15 mouse cellular contexts compared by ENCODE assay signal in the genomic region with DNA sequence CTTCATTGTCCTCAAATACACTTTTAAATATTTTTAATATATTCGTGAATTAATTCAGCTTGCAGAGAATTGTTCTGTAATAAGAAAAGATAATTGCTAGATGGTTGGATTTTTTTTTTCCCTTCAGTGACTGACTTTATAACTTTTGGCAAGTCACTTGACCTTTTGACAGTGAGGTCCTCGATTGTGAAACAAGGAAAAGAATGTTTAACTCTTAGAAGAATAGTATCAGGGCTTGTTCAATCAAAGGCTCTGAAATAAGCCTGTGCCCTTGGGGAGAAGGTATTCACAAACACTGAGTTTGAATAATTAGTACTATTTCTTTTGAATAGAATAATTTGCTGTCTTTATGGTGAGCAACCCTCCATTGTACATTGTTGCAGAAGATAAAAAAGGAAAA. TPM values are rescaled to one million over a fixed set of nuclear protein-coding genes. Genes with fewer than 3 reads are reported as not detected.
A peak's percentile ranks its signal among the peaks of the same experiment; 100 is the strongest.
DNase-seq lines count a peak whose midpoint lies in the region; ATAC-seq and TF ChIP-seq lines count a peak whose summit lies in the region.
"Had no signal": no experiment of that assay in that cellular context is flagged by ENCODE, and none has a peak within 500 bp of the region (broad histone marks: within the 10 kb centered on the region; RNA-seq: fewer than 3 reads in every experiment).

No protein-coding gene starts in this region.

- intact Hi-C loops in heart, adult 2 months (cut with DNase I): loop anchor here (2.0 kb wide), 3 partner anchors 14 to 30 kb away; a partner anchor contains a TSS
- intact Hi-C loops in heart, postnatal 25 days (cut with DNase I): no loop called here

- H3K36me3 ChIP-seq in heart, adult 2 months (ENCODE audit: control insufficient read depth, insufficient read depth, low read length): peaks cover 7% of the 10 kb centered on the region
- H3K36me3 ChIP-seq in lung, embryonic 14.5 days (ENCODE audit: insufficient read depth): no peaks in the 10 kb centered on the region
- H3K36me3 ChIP-seq in intestine, embryonic 16.5 days (ENCODE audit: control insufficient read depth, insufficient read depth, low read length): no peaks in the 10 kb centered on the region
- H3K36me3 ChIP-seq: embryonic facial prominence, embryonic 12.5 days; midbrain, embryonic 15.5 days; stomach, embryonic 15.5 days had no signal

- H3K9me3 ChIP-seq in lung, embryonic 14.5 days (ENCODE audit: low read depth, low read length): no peaks in the 10 kb centered on the region
- H3K9me3 ChIP-seq in intestine, embryonic 16.5 days (ENCODE audit: control insufficient read depth, low read length): no peaks in the 10 kb centered on the region
- H3K9me3 ChIP-seq: embryonic facial prominence, embryonic 12.5 days; midbrain, embryonic 15.5 days; stomach, embryonic 15.5 days had no signal

- no peak overlapping the region for H3K4me3 ChIP-seq in heart, adult 2 months
- no peak overlapping the region for H3K4me3 ChIP-seq in lung, embryonic 14.5 days (ENCODE audit: low read depth, low read length)
- H3K4me3 ChIP-seq in intestine, embryonic 16.5 days (ENCODE audit: low read length): no peak overlapping the region
- H3K4me3 ChIP-seq: embryonic facial prominence, embryonic 12.5 days; midbrain, embryonic 15.5 days; stomach, embryonic 15.5 days had no signal

- ATAC-seq in lung, embryonic 14.5 days (ENCODE audit: insufficient read depth): no peak
- peak; percentile 77 for ATAC-seq in intestine, embryonic 16.5 days
- ATAC-seq: inflammation-experienced regulatory T-cells, adult 6 months; midbrain, embryonic 15.5 days had no signal

- TF ChIP-seq POLR2A in heart, adult 2 months (IDR thresholded peaks at IDR 0.05; ENCODE audit: insufficient read depth, low read depth, low read length): no peak

- DNase-seq in heart, adult 2 months: no peak
- DNase-seq in heart, postnatal 25 days (ENCODE audit: low spot score): no peak
- peak; percentile 51 for DNase-seq in lung, embryonic 14.5 days
- DNase-seq in lung, postnatal 4 days: no peak
- peak; percentile 27 for DNase-seq in skeletal muscle tissue, adult 2 months (ENCODE audit: low read depth, low spot score)
- DNase-seq in cerebellum, adult 11 months: no peak
- DNase-seq: adrenal gland, adult 8-10 months; cerebellum, adult 9-11 months; thymus, postnatal 14 days had no signal

- no peak overlapping the region for H3K9ac ChIP-seq in heart, adult 2 months (ENCODE audit: low read depth, low read length)
- no peak overlapping the region for H3K9ac ChIP-seq in lung, embryonic 14.5 days
- no peak overlapping the region for H3K9ac ChIP-seq in intestine, embryonic 16.5 days (ENCODE audit: low read depth, low read length)
- H3K9ac ChIP-seq: embryonic facial prominence, embryonic 12.5 days; midbrain, embryonic 15.5 days; stomach, embryonic 15.5 days had no signal

- peak overlapping the region; percentile 85 for H3K27ac ChIP-seq in heart, adult 2 months
- H3K27ac ChIP-seq in lung, embryonic 14.5 days (ENCODE audit: low read depth): no peak overlapping the region
- H3K27ac ChIP-seq in intestine, embryonic 16.5 days (ENCODE audit: low read length): peak overlapping the region; percentile 29; the same call in 1 of the 2 replicates
- H3K27ac ChIP-seq: macrophage; midbrain, embryonic 15.5 days had no signal

- no peak for TF ChIP-seq EP300 in heart, adult 2 months (IDR thresholded peaks at IDR 0.05; ENCODE audit: insufficient read depth, low read depth, low read length)

- WGBS in heart, adult 2 months: 40% methylated on average over 2 of the region's 2 CpGs
- WGBS in lung, embryonic 14.5 days: 38% methylated on average over 2 of the region's 2 CpGs
- 36% methylated on average over 2 of the region's 2 CpGs for WGBS in intestine, embryonic 16.5 days

- no peak overlapping the region for H3K4me2 ChIP-seq in lung, embryonic 14.5 days
- H3K4me2 ChIP-seq in intestine, embryonic 16.5 days (ENCODE audit: low read depth, low read length): no peak overlapping the region
- H3K4me2 ChIP-seq: embryonic facial prominence, embryonic 12.5 days; midbrain, embryonic 15.5 days; stomach, embryonic 15.5 days had no signal

- H3K4me1 ChIP-seq in heart, adult 2 months (ENCODE audit: control insufficient read depth, insufficient read depth, low read length): peaks cover 8% of the 10 kb centered on the region
- peaks cover 13% of the 10 kb centered on the region for H3K4me1 ChIP-seq in lung, embryonic 14.5 days (ENCODE audit: insufficient read depth)
- H3K4me1 ChIP-seq in intestine, embryonic 16.5 days (ENCODE audit: control insufficient read depth, insufficient read depth, low read length): peaks cover 8% of the 10 kb centered on the region; the same call in 1 of the 2 replicates
- H3K4me1 ChIP-seq: embryonic facial prominence, embryonic 12.5 days; midbrain, embryonic 15.5 days; stomach, embryonic 15.5 days had no signal

- no peak for TF ChIP-seq CTCF in heart, adult 2 months (IDR thresholded peaks at IDR 0.05)
- TF ChIP-seq CTCF in lung, embryonic 14.5 days (IDR thresholded peaks at IDR 0.05; ENCODE audit: low read depth): no peak

- no peaks in the 10 kb centered on the region for H3K79me2 ChIP-seq in heart, adult 2 months (replicated peaks; ENCODE audit: control insufficient read depth, insufficient read depth, low read length)

- H3K27me3 ChIP-seq in heart, adult 2 months (ENCODE audit: control insufficient read depth, insufficient read depth, low read length): no peaks in the 10 kb centered on the region
- no peaks in the 10 kb centered on the region for H3K27me3 ChIP-seq in lung, embryonic 14.5 days (ENCODE audit: insufficient read depth, low read length)
- H3K27me3 ChIP-seq in intestine, embryonic 16.5 days (replicated peaks; ENCODE audit: control insufficient read depth, insufficient read depth, low read length): no peaks in the 10 kb centered on the region
- H3K27me3 ChIP-seq: embryonic facial prominence, embryonic 12.5 days; midbrain, embryonic 15.5 days; stomach, embryonic 15.5 days had no signal

RNA-seq across cellular contexts. Expression of a gene that starts 21.9 kb away (rescaled TPM):
- total RNA-seq in heart, adult 2 months (2021): 100 to 1,000 TPM; 111 to 116 TPM
- polyA plus RNA-seq in heart, adult 2 months (2012; rRNA removed): 103 and 138 TPM in 2 replicates
- 100 to 1,000 TPM; 173 to 205 TPM for total RNA-seq in heart, postnatal 25 days (2021)
- 183 and 193 TPM in 2 replicates for polyA plus RNA-seq in lung, embryonic 14.5 days (2014; fragmentation: Nextera tagmentation; extraction: Ambion mirVana)
- 37.1 and 44.0 TPM in 2 replicates for polyA plus RNA-seq in intestine, embryonic 16.5 days (2015; fragmentation: Nextera tagmentation; extraction: Ambion mirVana)

Comparison
In these comparisons a context has a peak if more than half of its experiments do, and no peak if none do; other contexts are left out.
1. DNase-seq: peak in lung, embryonic 14.5 days (single experiment) and skeletal muscle tissue, adult 2 months (single experiment); none in heart, adult 2 months (0 of 2), heart, postnatal 25 days (single experiment), lung, postnatal 4 days (0 of 2) and cerebellum, adult 11 months (single experiment).